In the genomic region with DNA sequence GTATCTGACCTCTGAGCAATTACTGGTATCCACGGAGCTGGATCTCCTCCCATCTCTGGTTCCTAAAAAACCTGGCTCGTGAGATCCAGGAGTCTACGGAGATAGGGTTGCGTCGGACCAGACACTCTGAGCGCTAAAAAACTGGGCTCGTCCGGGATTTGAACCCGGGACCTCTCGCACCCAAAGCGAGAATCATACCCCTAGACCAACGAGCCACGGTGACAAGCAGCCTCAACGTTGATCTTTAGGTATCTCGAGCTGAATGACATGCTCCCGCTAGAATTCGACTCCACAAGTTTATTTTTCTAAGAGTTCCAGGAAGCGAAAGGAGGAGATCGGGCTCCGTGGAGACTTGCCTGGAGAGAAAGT, we compare ENCODE assay signal across 7 mouse cellular contexts. TPM values are rescaled to one million over a fixed set of nuclear protein-coding genes. Genes with fewer than 3 reads are reported as not detected.
DNase-seq lines count a peak whose midpoint lies in the region; ATAC-seq lines count a peak whose summit lies in the region.

No protein-coding gene starts in this region.

- peak; percentile 81 for DNase-seq in MEL-GATA-1-ER (ENCODE audit: extremely low read depth, low read depth)
- DNase-seq in c-Kit-positive CD71-positive TER-119-positive erythroid progenitor cells, embryonic 14.5 days (ENCODE audit: low spot score): peak; percentile 89
- peak; percentile 86 for DNase-seq in forebrain, embryonic 14.5 days (ENCODE audit: low spot score)
- DNase-seq in heart, postnatal 4 days: peak; percentile 81
- peak; percentile 73 to 79 for DNase-seq in layer of hippocampus, postnatal 10 days (ENCODE audit: low spot score in 2 of 2)
- DNase-seq in lung, postnatal 25 days (ENCODE audit: low spot score): peak; percentile 84
- peak; percentile 86 for DNase-seq in retina, embryonic 14.5 days (ENCODE audit: low spot score)

- peak overlapping the region; percentile 56 for H3K4me3 ChIP-seq in forebrain, embryonic 14.5 days (ENCODE audit: low read depth, low read length)

- H3K27ac ChIP-seq in forebrain, embryonic 14.5 days (ENCODE audit: low read depth, low read length): no peak overlapping the region

- WGBS in forebrain, embryonic 14.5 days: 1% methylated on average over 20 of the region's 20 CpGs

- no peaks in the 10 kb centered on the region for H3K9me3 ChIP-seq in forebrain, embryonic 14.5 days (replicated peaks; ENCODE audit: control insufficient read depth, low read length)

- H3K4me1 ChIP-seq in forebrain, embryonic 14.5 days (ENCODE audit: control insufficient read depth, insufficient read depth, low read length): peaks cover 4% of the 10 kb centered on the region; the same call in 1 of the 2 replicates

- peak overlapping the region; percentile 53 for H3K9ac ChIP-seq in forebrain, embryonic 14.5 days (ENCODE audit: low read length)

- ATAC-seq in forebrain, embryonic 14.5 days: peak; percentile 32; the same call in 1 of the 2 replicates

- 0 out of 2 replicates have a peak, but pooled peaks cover 3% of the 10 kb centered on the region for H3K27me3 ChIP-seq in forebrain, embryonic 14.5 days (replicated peaks; ENCODE audit: control insufficient read depth, insufficient read depth, low read length)

- H3K36me3 ChIP-seq in forebrain, embryonic 14.5 days (ENCODE audit: control insufficient read depth, insufficient read depth, low read length): no peaks in the 10 kb centered on the region

- peak overlapping the region; percentile 56 for H3K4me2 ChIP-seq in forebrain, embryonic 14.5 days (ENCODE audit: low read length)

RNA-seq across cellular contexts. Expression of gene Zfp213, which starts 17.7 kb away (rescaled TPM):
- polyA plus RNA-seq in forebrain, embryonic 14.5 days (2014; fragmentation: Nextera tagmentation; extraction: Ambion mirVana): 17.6 and 20.9 TPM in 2 replicates
- 1 to 10 TPM; 5.8 to 6.3 TPM for total RNA-seq in heart, postnatal 4 days (2021)
- 1 to 10 TPM; 6.4 to 7.2 TPM for total RNA-seq in layer of hippocampus, postnatal 10 days (2021)

RNA-seq across cellular contexts. Expression of gene Zfp13, which starts 53.0 kb away (rescaled TPM):
- polyA plus RNA-seq in forebrain, embryonic 14.5 days (2014; fragmentation: Nextera tagmentation; extraction: Ambion mirVana): 24.1 and 26.0 TPM in 2 replicates
- 10 to 100 TPM in 1 of 2 experiments, 1 to 10 TPM in 1; 9.3 to 10.3 TPM for total RNA-seq in heart, postnatal 4 days (2021)
- total RNA-seq in layer of hippocampus, postnatal 10 days (2021): 10 to 100 TPM; 25.7 to 30.0 TPM

RNA-seq across cellular contexts. Expression of gene Zscan10, which starts 54.3 kb away (rescaled TPM):
- not detected in 2 replicates for polyA plus RNA-seq in forebrain, embryonic 14.5 days (2014; fragmentation: Nextera tagmentation; extraction: Ambion mirVana)
- not detected for total RNA-seq in heart, postnatal 4 days (2021)
- not detected for total RNA-seq in layer of hippocampus, postnatal 10 days (2021)
